Mouse (Mus musculus) heart, postnatal 0 days (tissue): ENCODE data around the gene Erbb4.

Experiments used
- CTCF ChIP-seq: IDR thresholded peaks from 2 replicates; pipeline ENCODE4 v1.5.1; 2016; ENCODE audit warnings: antibody characterized with exemption, control low read depth, low read depth
- EP300 ChIP-seq: IDR thresholded peaks from 2 replicates; pipeline ENCODE4 v1.6.1; 2016; ENCODE audit warnings: antibody characterized with exemption, low read depth

GRCm38 (mm10) chr1:68049856-68050255 lies 1058.0 kb downstream of the Erbb4 start:
- TF ChIP-seq CTCF (no peak), EP300 (no peak)
